Mouse (Mus musculus): ENCODE measurements around the gene Apobec1. TPM values are rescaled to one million over a fixed set of nuclear protein-coding genes. Genes with fewer than 3 reads are reported as not detected.
"Not testable (repeated sequence)": the region's sequence is repeated elsewhere in the genome, so short reads cannot be mapped to it uniquely, and the experiment has no call there.

Gene Apobec1
- total and polyA plus RNA-seq, 3 experiments = 0.51 to 26.8 (median 7.2) TPM

- no peak overlapping the region for H3K4me3 ChIP-seq (ENCODE audit: low read depth, low read length)
- DNase-seq (ENCODE audit: low spot score) = no peak
- no peaks in the 10 kb centered on the region for H3K36me3 ChIP-seq (replicated peaks)
- ATAC-seq (ENCODE audit: extremely low read depth, insufficient number of reproducible peaks, low FRiP score, poor library complexity, severe bottlenecking) = no peak
- 0 out of 2 replicates have a peak, but pooled peaks cover 3% of the 10 kb centered on the region for H3K27me3 ChIP-seq (ENCODE audit: insufficient read depth, low read length)
- no peak for TF ChIP-seq POLR2AphosphoS5 (IDR thresholded peaks at IDR 0.05; ENCODE audit: insufficient replicate concordance, low read depth, low read length)
- TF ChIP-seq CTCF (IDR thresholded peaks at IDR 0.05; ENCODE audit: low read depth, low read length) = no peak
- no peak for TF ChIP-seq GATA2 (IDR thresholded peaks at IDR 0.05; ENCODE audit: borderline replicate concordance, low read depth, low read length)
- no peak for TF ChIP-seq GATA1 (IDR thresholded peaks at IDR 0.05; ENCODE audit: borderline replicate concordance, low read length)
- TF ChIP-seq TAL1 (conservative IDR thresholded peaks at IDR 0.05; ENCODE audit: low read depth, low read length) = no peak
- H3K4me1 ChIP-seq (ENCODE audit: insufficient read depth, low read depth, low read length) = no peaks in the 10 kb centered on the region
- H3K9me3 ChIP-seq (replicated peaks) = no peaks in the 10 kb centered on the region
Observed at GRCm38 (mm10) chr6:122545948-122546347, 56.3 kb downstream of the Apobec1 start.

GRCm38 (mm10) chr6:122545289-122545882, 56.9 kb downstream of the Apobec1 start:
- no peaks in the 10 kb centered on the region for H3K9me3 ChIP-seq (replicated peaks)
- H3K4me1 ChIP-seq (ENCODE audit: insufficient read depth, low read depth, low read length) = no peaks in the 10 kb centered on the region
- TF ChIP-seq GATA2 (IDR thresholded peaks at IDR 0.05; ENCODE audit: borderline replicate concordance, low read depth, low read length) (no peak), POLR2AphosphoS5 (IDR thresholded peaks at IDR 0.05; ENCODE audit: insufficient replicate concordance, low read depth, low read length) (no peak), GATA1 (IDR thresholded peaks at IDR 0.05; ENCODE audit: borderline replicate concordance, low read length) (no peak), CTCF (IDR thresholded peaks at IDR 0.05; ENCODE audit: low read depth, low read length) (no peak), TAL1 (conservative IDR thresholded peaks at IDR 0.05; ENCODE audit: low read depth, low read length) (no peak)
- no peak overlapping the region for H3K4me3 ChIP-seq (ENCODE audit: low read depth, low read length)
- H3K36me3 ChIP-seq (replicated peaks) = no peaks in the 10 kb centered on the region
- DNase-seq (ENCODE audit: low spot score) (no peak), ATAC-seq (ENCODE audit: extremely low read depth, insufficient number of reproducible peaks, low FRiP score, poor library complexity, severe bottlenecking) (no peak)
- H3K27me3 ChIP-seq (ENCODE audit: insufficient read depth, low read length) = 0 out of 2 replicates have a peak, but pooled peaks cover 3% of the 10 kb centered on the region

GRCm38 (mm10) chr6:122544672-122545071, 57.6 kb downstream of the Apobec1 start:
- Histone ChIP-seq H3K9me3 (replicated peaks) (no peaks in the 10 kb centered on the region), H3K27me3 (ENCODE audit: insufficient read depth, low read length) (0 out of 2 replicates have a peak, but pooled peaks cover 3% of the 10 kb centered on the region), H3K4me3 (ENCODE audit: low read depth, low read length) (no peak overlapping the region), H3K4me1 (ENCODE audit: insufficient read depth, low read depth, low read length) (no peaks in the 10 kb centered on the region), H3K36me3 (replicated peaks) (no peaks in the 10 kb centered on the region)
- DNase-seq (ENCODE audit: low spot score) (no peak), ATAC-seq (ENCODE audit: extremely low read depth, insufficient number of reproducible peaks, low FRiP score, poor library complexity, severe bottlenecking) (no peak)
- no peak for TF ChIP-seq GATA2 (IDR thresholded peaks at IDR 0.05; ENCODE audit: borderline replicate concordance, low read depth, low read length)
- TF ChIP-seq CTCF (IDR thresholded peaks at IDR 0.05; ENCODE audit: low read depth, low read length) = no peak
- TF ChIP-seq TAL1 (conservative IDR thresholded peaks at IDR 0.05; ENCODE audit: low read depth, low read length) = no peak
- TF ChIP-seq GATA1 (IDR thresholded peaks at IDR 0.05; ENCODE audit: borderline replicate concordance, low read length) = no peak
- no peak for TF ChIP-seq POLR2AphosphoS5 (IDR thresholded peaks at IDR 0.05; ENCODE audit: insufficient replicate concordance, low read depth, low read length)

GRCm38 (mm10) chr6:122543574-122543973, 58.7 kb downstream of the Apobec1 start:
- H3K27me3 ChIP-seq (ENCODE audit: insufficient read depth, low read length) = 0 out of 2 replicates have a peak, but pooled peaks cover 3% of the 10 kb centered on the region
- H3K36me3 ChIP-seq (replicated peaks) = no peaks in the 10 kb centered on the region
- DNase-seq (ENCODE audit: low spot score) (no peak), ATAC-seq (ENCODE audit: extremely low read depth, insufficient number of reproducible peaks, low FRiP score, poor library complexity, severe bottlenecking) (no peak)
- H3K9me3 ChIP-seq (replicated peaks) = no peaks in the 10 kb centered on the region
- H3K4me1 ChIP-seq (ENCODE audit: insufficient read depth, low read depth, low read length) = no peaks in the 10 kb centered on the region
- no peak overlapping the region for H3K4me3 ChIP-seq (ENCODE audit: low read depth, low read length)
- TF ChIP-seq GATA1 (IDR thresholded peaks at IDR 0.05; ENCODE audit: borderline replicate concordance, low read length) = no peak
- no peak for TF ChIP-seq TAL1 (conservative IDR thresholded peaks at IDR 0.05; ENCODE audit: low read depth, low read length)
- TF ChIP-seq POLR2AphosphoS5 (IDR thresholded peaks at IDR 0.05; ENCODE audit: insufficient replicate concordance, low read depth, low read length) = no peak
- no peak for TF ChIP-seq GATA2 (IDR thresholded peaks at IDR 0.05; ENCODE audit: borderline replicate concordance, low read depth, low read length)
- no peak for TF ChIP-seq CTCF (IDR thresholded peaks at IDR 0.05; ENCODE audit: low read depth, low read length)

- H3K36me3 ChIP-seq (replicated peaks); H3K27me3 ChIP-seq (ENCODE audit: insufficient read depth, low read length); H3K4me1 ChIP-seq (ENCODE audit: insufficient read depth, low read depth, low read length); ATAC-seq (ENCODE audit: extremely low read depth, insufficient number of reproducible peaks, low FRiP score, poor library complexity, severe bottlenecking); DNase-seq (ENCODE audit: low spot score); H3K9me3 ChIP-seq (replicated peaks); H3K4me3 ChIP-seq (ENCODE audit: low read depth, low read length): not testable (repeated sequence)
Observed at GRCm38 (mm10) chr6:122542459-122542858, 59.8 kb downstream of the Apobec1 start.

GRCm38 (mm10) chr6:122539564-122539963, 62.7 kb downstream of the Apobec1 start:
- Histone ChIP-seq H3K4me3 (ENCODE audit: low read depth, low read length) (no peak overlapping the region), H3K4me1 (ENCODE audit: insufficient read depth, low read depth, low read length) (no peaks in the 10 kb centered on the region), H3K36me3 (replicated peaks) (no peaks in the 10 kb centered on the region), H3K27me3 (ENCODE audit: insufficient read depth, low read length) (no peaks in the 10 kb centered on the region), H3K9me3 (replicated peaks) (no peaks in the 10 kb centered on the region)
- TF ChIP-seq GATA1 (IDR thresholded peaks at IDR 0.05; ENCODE audit: borderline replicate concordance, low read length) (no peak), POLR2AphosphoS5 (IDR thresholded peaks at IDR 0.05; ENCODE audit: insufficient replicate concordance, low read depth, low read length) (no peak), CTCF (IDR thresholded peaks at IDR 0.05; ENCODE audit: low read depth, low read length) (no peak), TAL1 (conservative IDR thresholded peaks at IDR 0.05; ENCODE audit: low read depth, low read length) (no peak), GATA2 (IDR thresholded peaks at IDR 0.05; ENCODE audit: borderline replicate concordance, low read depth, low read length) (no peak)
- ATAC-seq (ENCODE audit: extremely low read depth, insufficient number of reproducible peaks, low FRiP score, poor library complexity, severe bottlenecking) = no peak
- no peak for DNase-seq (ENCODE audit: low spot score)
